Mouse (Mus musculus) G1E (cell line): Measurements from ENCODE around the gene Jak1. TPM values are rescaled to one million over a fixed set of nuclear protein-coding genes. Genes with fewer than 3 reads are reported as not detected.

Source experiments
- ATAC-seq: 2 replicates; pipeline ENCODE4 v1.8.0; 2016; ENCODE audit warnings: mild to moderate bottlenecking; ENCODE audit not compliant: insufficient number of reproducible peaks, poor library complexity, low FRiP score, severe bottlenecking; ENCODE audit errors: extremely low read depth
- DNase-seq: peaks from one replicate; pipeline ENCODE4 v3.0.0; 2012; ENCODE audit warnings: low spot score
- H3K27me3 ChIP-seq: 2 replicates; pipeline ENCODE4 v1.6.1; 2012; ENCODE audit warnings: mild to moderate bottlenecking, low read length, inconsistent platforms; ENCODE audit not compliant: insufficient read depth
- H3K36me3 ChIP-seq: replicated peaks from 2 replicates; pipeline ENCODE3; 2012; ENCODE audit warnings: mild to moderate bottlenecking, inconsistent platforms
- H3K4me1 ChIP-seq: 2 replicates; pipeline ENCODE4 v1.6.1; 2012; ENCODE audit warnings: low read depth, low read length, inconsistent platforms, mixed read lengths; ENCODE audit not compliant: insufficient read depth
- H3K4me3 ChIP-seq: 2 replicates; pipeline ENCODE4 v1.5.1; 2012; ENCODE audit warnings: low read depth, mild to moderate bottlenecking, inconsistent platforms, low read length, moderate library complexity, mixed read lengths
- H3K9me3 ChIP-seq: replicated peaks from 2 replicates; pipeline ENCODE4 v1.6.1; 2012; ENCODE audit warnings: inconsistent platforms
- CTCF ChIP-seq: IDR thresholded peaks from 2 replicates; pipeline ENCODE4 v1.5.1; 2012; ENCODE audit warnings: low read depth, low read length, inconsistent platforms, mixed read lengths
- GATA1 ChIP-seq: IDR thresholded peaks from 2 replicates; pipeline ENCODE4 v1.6.1; 2012; ENCODE audit warnings: borderline replicate concordance, low read length, inconsistent platforms, mixed read lengths
- GATA2 ChIP-seq: IDR thresholded peaks from 2 replicates; pipeline ENCODE4 v1.6.1; 2012; ENCODE audit warnings: low read depth, low read length, inconsistent platforms, borderline replicate concordance
- POLR2AphosphoS5 ChIP-seq: IDR thresholded peaks from 2 replicates; pipeline ENCODE4 v1.6.1; 2012; ENCODE audit warnings: low read depth, low read length, inconsistent platforms; ENCODE audit not compliant: insufficient replicate concordance
- TAL1 ChIP-seq: conservative IDR thresholded peaks from 2 replicates; pipeline ENCODE4 v1.6.1; 2012; ENCODE audit warnings: low read depth, low read length, inconsistent platforms, mixed read lengths
- polyA plus RNA-seq: library from polyadenylated mRNA; stranded (reverse); fragments of >175 nt; gene quantifications from 2 replicates; pipeline ENCODE4 v1.2.3, GENCODE M21; 2012
- total RNA-seq, 2 experiments: library from RNA; stranded (forward) in 1 of 2; stranded (reverse) in 1 of 2; fragments of 200-1000 nt in 1 of 2; fragments of >200 nt in 1 of 2; fragmentation: Nextera tagmentation in 1 of 2; gene quantifications; 2 replicates each; pipeline ENCODE4 v1.2.3; 2014 to 2017

Jak1 gene
- total and polyA plus RNA-seq, 3 experiments, result 89.5 to 253 (median 129) TPM

DNA sequence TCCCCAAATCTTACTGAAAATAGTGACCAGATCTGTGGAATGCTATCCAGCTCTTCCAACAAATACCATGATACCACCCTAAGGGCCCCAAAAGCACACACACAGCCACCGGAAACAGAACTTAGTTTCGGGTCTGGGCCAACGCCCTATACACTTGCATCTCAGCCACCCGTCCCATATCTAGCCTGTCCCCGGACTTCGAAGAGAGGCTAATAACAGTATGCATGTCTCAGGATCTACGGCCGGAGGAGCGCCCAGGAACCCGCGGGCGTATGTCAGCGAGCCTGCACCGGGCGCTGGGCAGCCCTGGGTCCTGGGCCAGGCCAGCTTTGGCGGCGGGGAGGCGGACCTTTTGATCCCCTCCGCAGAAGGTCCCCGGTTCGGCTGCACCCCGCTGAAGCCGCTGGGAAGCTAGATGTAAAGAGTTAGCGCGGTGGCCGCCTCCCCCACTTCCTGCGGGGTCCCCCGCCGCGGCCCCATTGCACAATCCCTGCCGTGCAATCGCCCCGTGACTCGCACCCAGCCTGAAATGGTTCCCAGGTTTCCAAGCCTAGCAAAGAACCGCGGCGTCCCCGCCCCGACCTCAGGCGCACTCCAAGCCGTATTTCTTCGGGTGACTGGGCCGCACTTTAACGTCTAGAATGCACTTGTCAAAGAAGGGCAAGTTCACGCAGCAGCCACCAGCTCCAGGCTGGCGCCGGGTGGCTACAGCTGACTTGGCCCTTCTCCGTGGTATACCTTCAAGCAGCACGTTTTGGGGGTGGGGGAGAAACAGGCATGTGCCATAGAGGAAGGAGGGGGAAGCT is 27.9 kb upstream of the Jak1 start:
- peak overlapping the region; percentile 72 for H3K4me3 ChIP-seq
- peaks cover 24% of the 10 kb centered on the region for H3K4me1 ChIP-seq
- DNase-seq (peak; percentile 16), ATAC-seq (peak; percentile 32)
- TF ChIP-seq CTCF, result no peak
- no peak for TF ChIP-seq GATA2
- TF ChIP-seq POLR2AphosphoS5, result no peak
- no peak for TF ChIP-seq TAL1
- TF ChIP-seq GATA1, result no peak
- H3K36me3 ChIP-seq, result no peaks in the 10 kb centered on the region
- H3K9me3 ChIP-seq, result no peaks in the 10 kb centered on the region
- H3K27me3 ChIP-seq, result peaks cover 19% of the 10 kb centered on the region

DNA sequence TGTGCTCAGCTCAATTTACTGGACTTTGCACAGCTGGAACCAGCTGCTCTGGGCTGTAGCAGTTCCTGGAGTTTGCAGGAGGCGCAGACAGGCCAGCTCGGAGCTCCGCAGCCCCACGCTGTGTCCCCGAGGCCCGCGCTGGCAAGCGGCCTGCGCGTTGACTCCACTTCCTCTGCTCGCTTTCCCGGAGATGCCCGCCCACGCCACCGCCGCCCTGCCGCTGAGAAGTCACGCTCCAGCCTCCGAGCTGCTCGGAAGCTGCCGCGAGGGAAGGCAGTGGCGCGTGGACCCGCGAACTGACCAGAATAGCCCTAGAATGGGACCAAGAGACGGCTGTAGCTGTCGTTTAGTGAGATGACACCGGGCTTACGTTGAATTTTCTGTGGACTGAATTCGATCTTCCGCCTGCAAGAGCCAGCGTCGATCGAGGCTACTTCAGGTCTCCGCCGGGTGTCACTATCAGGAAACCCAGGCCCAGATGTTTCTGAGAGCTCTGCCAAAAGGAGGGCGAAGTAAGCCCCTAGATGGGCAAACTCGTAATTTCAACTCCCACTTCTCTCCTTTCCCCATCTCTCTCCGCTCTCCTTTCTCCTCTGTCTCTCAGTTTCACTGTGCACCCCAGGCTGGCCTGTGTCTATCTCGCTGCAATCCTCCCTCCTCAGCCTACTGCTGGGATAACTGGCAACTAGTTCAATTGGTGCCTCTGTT is 27.1 kb upstream of the Jak1 start:
- no peaks in the 10 kb centered on the region for H3K9me3 ChIP-seq

DNA sequence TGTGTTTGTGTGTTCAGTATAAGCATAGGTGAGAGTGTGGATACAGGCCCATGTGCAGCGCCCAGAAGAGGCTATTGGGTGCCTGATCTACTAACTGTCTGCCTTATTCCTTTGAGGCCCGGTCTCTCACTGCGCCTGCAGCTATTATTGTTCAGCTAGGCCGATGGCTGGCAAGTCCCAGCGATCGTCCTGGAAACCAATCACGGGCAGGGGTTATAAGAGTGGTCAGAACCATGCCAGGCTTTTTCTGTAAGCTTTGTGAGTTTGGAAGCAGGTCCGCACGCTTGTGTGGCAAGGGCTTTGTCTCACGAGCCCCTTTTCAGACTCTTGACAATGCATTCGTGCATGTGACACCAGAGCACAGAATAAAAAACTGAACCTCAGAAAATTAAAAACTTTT is 23.2 kb upstream of the Jak1 start:
- no peaks in the 10 kb centered on the region for H3K9me3 ChIP-seq
- H3K27me3 ChIP-seq, result peaks cover 7% of the 10 kb centered on the region
- DNase-seq (no peak), ATAC-seq (no peak)
- H3K4me3 ChIP-seq, result no peak overlapping the region
- no peaks in the 10 kb centered on the region for H3K36me3 ChIP-seq
- H3K4me1 ChIP-seq, result peaks cover 30% of the 10 kb centered on the region
- TF ChIP-seq POLR2AphosphoS5 (no peak), GATA1 (no peak), TAL1 (no peak), CTCF (no peak), GATA2 (no peak)

More for the DNA sequence above, 27.1 kb upstream of the Jak1 start:
- Histone ChIP-seq H3K4me1 (peaks cover 24% of the 10 kb centered on the region), H3K27me3 (peaks cover 16% of the 10 kb centered on the region), H3K4me3 (peak overlapping the region; percentile 72), H3K36me3 (no peaks in the 10 kb centered on the region)
- no peak for TF ChIP-seq POLR2AphosphoS5
- no peak for TF ChIP-seq TAL1
- TF ChIP-seq GATA1, result no peak
- no peak for TF ChIP-seq CTCF
- TF ChIP-seq GATA2, result no peak
- ATAC-seq (peak; percentile 77), DNase-seq (peak; percentile 81)

DNA sequence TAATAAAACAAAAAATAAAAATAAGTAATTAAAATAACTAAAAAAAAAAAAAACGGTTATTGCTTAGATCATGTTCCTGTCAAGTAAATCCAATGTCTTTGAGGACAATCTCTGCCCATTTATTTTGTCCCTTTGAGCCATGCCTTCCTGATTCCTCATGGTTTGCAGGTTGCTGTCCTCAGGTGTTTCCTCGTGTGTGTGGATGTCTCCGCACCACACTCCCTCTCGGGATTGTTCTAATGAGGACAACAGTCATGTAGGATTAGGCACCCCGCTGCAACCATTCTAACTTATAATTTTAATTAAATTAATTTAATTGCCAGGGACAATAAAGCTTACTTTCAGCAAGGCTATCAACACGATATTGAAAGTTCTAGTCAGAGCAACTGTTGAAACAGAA is 21.5 kb upstream of the Jak1 start:
- H3K4me1 ChIP-seq, result peaks cover 14% of the 10 kb centered on the region
- H3K36me3 ChIP-seq, result no peaks in the 10 kb centered on the region
- TF ChIP-seq GATA1 (no peak), CTCF (no peak), POLR2AphosphoS5 (no peak), GATA2 (no peak), TAL1 (no peak)
- no peaks in the 10 kb centered on the region for H3K9me3 ChIP-seq
- no peak overlapping the region for H3K4me3 ChIP-seq
- ATAC-seq, result no peak
- peaks cover 4% of the 10 kb centered on the region for H3K27me3 ChIP-seq
- no peak for DNase-seq

DNA sequence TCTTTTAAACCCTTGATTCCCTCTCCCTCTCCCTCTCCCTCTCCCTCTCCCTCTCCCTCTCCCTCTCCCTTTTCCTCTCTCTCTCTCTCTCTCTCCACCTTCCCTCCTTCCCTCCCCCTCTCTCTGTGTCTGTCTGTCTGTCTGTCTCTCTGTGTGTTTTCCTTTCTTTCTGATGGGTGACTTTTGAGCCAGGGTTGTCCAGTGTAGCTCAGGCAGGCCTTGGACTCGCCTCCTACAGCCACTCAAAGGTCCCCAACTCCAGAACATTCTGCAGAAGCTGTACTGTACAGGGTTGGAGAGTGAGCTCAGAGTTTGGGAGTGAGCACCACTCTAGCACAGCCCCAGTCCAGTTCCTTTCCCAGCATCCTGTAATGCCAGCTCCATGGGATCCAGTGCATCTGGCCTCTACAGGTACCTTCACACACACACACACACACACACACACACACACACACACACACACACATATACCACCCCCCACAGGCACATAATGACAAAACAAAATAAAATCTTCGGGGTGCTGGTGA is 20.9 kb upstream of the Jak1 start:
- no peak for TF ChIP-seq POLR2AphosphoS5
- TF ChIP-seq GATA2, result no peak
- TF ChIP-seq TAL1, result no peak
- TF ChIP-seq GATA1, result no peak
- TF ChIP-seq CTCF, result no peak
- no peak for ATAC-seq

DNA sequence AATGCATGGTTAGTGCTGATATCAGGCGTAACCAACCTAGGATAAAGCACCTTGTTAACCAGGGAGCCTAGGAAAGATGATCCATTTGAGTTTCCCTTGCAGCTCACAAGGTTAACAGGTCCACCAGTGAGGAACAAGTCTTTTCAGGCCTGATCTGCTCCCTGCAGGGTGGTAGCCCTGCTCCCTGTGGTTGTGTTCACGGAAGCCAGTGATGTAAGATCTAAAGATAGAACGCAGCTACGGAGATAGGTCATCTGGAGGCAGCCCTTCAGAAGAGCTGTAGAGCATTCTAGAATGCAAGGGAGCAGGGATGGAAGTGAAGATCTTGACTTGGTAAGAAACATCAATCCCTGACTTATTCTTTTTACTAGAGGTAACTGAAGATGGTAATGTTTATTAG is 18.9 kb upstream of the Jak1 start:
- DNase-seq (no peak), ATAC-seq (no peak)
- TF ChIP-seq CTCF (no peak), GATA2 (no peak), TAL1 (no peak), GATA1 (no peak), POLR2AphosphoS5 (no peak)
- no peaks in the 10 kb centered on the region for H3K36me3 ChIP-seq
- H3K27me3 ChIP-seq, result peaks cover 13% of the 10 kb centered on the region
- no peak overlapping the region for H3K4me3 ChIP-seq
- no peaks in the 10 kb centered on the region for H3K9me3 ChIP-seq
- H3K4me1 ChIP-seq, result peaks cover 8% of the 10 kb centered on the region; the same call in 1 of the 2 replicates

More for the DNA sequence above, 20.9 kb upstream of the Jak1 start:
- Histone ChIP-seq H3K36me3 (no peaks in the 10 kb centered on the region), H3K4me3 (no peak overlapping the region), H3K9me3 (no peaks in the 10 kb centered on the region), H3K27me3 (peaks cover 6% of the 10 kb centered on the region), H3K4me1 (peaks cover 9% of the 10 kb centered on the region)
- DNase-seq, result no peak
